Mouse (Mus musculus) testis, postnatal 10 days (tissue): ENCODE measurements around the gene Zfp872.
"Not testable (repeated sequence)": the region's sequence is repeated elsewhere in the genome, so short reads cannot be mapped to it uniquely, and the experiment has no call there.

Source experiments
- DNase-seq: peaks from one replicate; pipeline ENCODE4 v3.0.0; 2021; ENCODE audit warnings: low spot score

Gene Zfp872

GRCm38 (mm10) chr9:22188025-22188611 lies at the start of gene Zfp872:
TSS of gene Zfp872 (plus strand) at chr9:22188090.
- peak; percentile 76 for DNase-seq

- no peak for DNase-seq
Observed at GRCm38 (mm10) chr9:22138480-22138879, 49.4 kb upstream of the Zfp872 start.

GRCm38 (mm10) chr9:22139746-22140145 lies 48.1 kb upstream of the Zfp872 start:
- DNase-seq, result no peak

GRCm38 (mm10) chr9:22143108-22144037 lies 44.5 kb upstream of the Zfp872 start:
- peak; percentile 95 for DNase-seq

- no peak for DNase-seq
Observed at GRCm38 (mm10) chr9:22144304-22144965, 43.5 kb upstream of the Zfp872 start.

GRCm38 (mm10) chr9:22149426-22150248 lies 38.3 kb upstream of the Zfp872 start:
- no peak for DNase-seq

GRCm38 (mm10) chr9:22150249-22150693 lies 37.6 kb upstream of the Zfp872 start:
- DNase-seq, result not testable (repeated sequence)

- DNase-seq, result no peak
Observed at GRCm38 (mm10) chr9:22150946-22151345, 36.9 kb upstream of the Zfp872 start.

GRCm38 (mm10) chr9:22153810-22154209 lies 34.1 kb upstream of the Zfp872 start:
- no peak for DNase-seq

- peak; percentile 80 for DNase-seq
Observed at GRCm38 (mm10) chr9:22155614-22156013, 32.3 kb upstream of the Zfp872 start.

GRCm38 (mm10) chr9:22156497-22157245 lies 31.2 kb upstream of the Zfp872 start, which contains the start of gene Pigyl:
TSS of gene Pigyl (plus strand) at chr9:22156846.
- peak; percentile 100 for DNase-seq

- DNase-seq, result peak; percentile 50
Observed at GRCm38 (mm10) chr9:22157516-22158265, 30.2 kb upstream of the Zfp872 start.

GRCm38 (mm10) chr9:22161299-22161698 lies 26.6 kb upstream of the Zfp872 start:
- no peak for DNase-seq

GRCm38 (mm10) chr9:22162305-22162704 lies 25.6 kb upstream of the Zfp872 start:
- DNase-seq, result no peak

- DNase-seq, result no peak
Observed at GRCm38 (mm10) chr9:22162912-22163311, 25.0 kb upstream of the Zfp872 start.

- DNase-seq, result peak; percentile 66
Observed at GRCm38 (mm10) chr9:22164711-22165668, 22.9 kb upstream of the Zfp872 start.

- DNase-seq, result no peak
Observed at GRCm38 (mm10) chr9:22165964-22166363, 21.9 kb upstream of the Zfp872 start.

GRCm38 (mm10) chr9:22166686-22167085 lies 21.2 kb upstream of the Zfp872 start:
- peak; percentile 62 for DNase-seq

- DNase-seq, result no peak
Observed at GRCm38 (mm10) chr9:22167751-22168150, 20.1 kb upstream of the Zfp872 start.
